Mouse (Mus musculus): ENCODE measurements at regions not wholly inside any gene's neighbourhood (a gene's known extent, or its start where the extent isn't known, plus 50 kb on each side); places are given as distances from the start of the nearest gene placed in this dataset.

GRCm38 (mm10) chr5:51125091-51125490, 442.4 kb downstream of the Ppargc1a start:
- no peak for DNase-seq (ENCODE audit: low read depth, low spot score)

- no peak for DNase-seq (ENCODE audit: low read depth, low spot score)
Measured at GRCm38 (mm10) chr5:51110006-51110405, 457.5 kb downstream of the Ppargc1a start.

GRCm38 (mm10) chr5:51108737-51109136, 458.8 kb downstream of the Ppargc1a start:
- no peak for DNase-seq (ENCODE audit: low read depth, low spot score)

GRCm38 (mm10) chr5:51108181-51108580, 459.3 kb downstream of the Ppargc1a start:
- DNase-seq (ENCODE audit: low read depth, low spot score), result no peak

- no peak for DNase-seq (ENCODE audit: low read depth, low spot score)
Measured at GRCm38 (mm10) chr5:51099902-51100301, 467.6 kb downstream of the Ppargc1a start.

GRCm38 (mm10) chr5:51072674-51073468, 494.7 kb downstream of the Ppargc1a start:
- DNase-seq (ENCODE audit: low read depth, low spot score), result peak; percentile 13

- DNase-seq (ENCODE audit: low read depth, low spot score), result no peak
Measured at GRCm38 (mm10) chr5:51072146-51072545, 495.4 kb downstream of the Ppargc1a start.

GRCm38 (mm10) chr5:51069668-51070067, 497.9 kb downstream of the Ppargc1a start:
- no peak for DNase-seq (ENCODE audit: low read depth, low spot score)

- DNase-seq (ENCODE audit: low read depth, low spot score), result no peak
Measured at GRCm38 (mm10) chr5:51045872-51046271, 521.7 kb downstream of the Ppargc1a start.

GRCm38 (mm10) chr5:51041541-51042217, 525.8 kb downstream of the Ppargc1a start:
- peak; percentile 45 for DNase-seq (ENCODE audit: low read depth, low spot score)

GRCm38 (mm10) chr5:51040926-51041325, 526.6 kb downstream of the Ppargc1a start:
- peak; percentile 80 for DNase-seq (ENCODE audit: low read depth, low spot score)

- DNase-seq (ENCODE audit: low read depth, low spot score), result no peak
Measured at GRCm38 (mm10) chr5:51040463-51040862, 527.1 kb downstream of the Ppargc1a start.

GRCm38 (mm10) chr5:51039713-51040178, 527.8 kb downstream of the Ppargc1a start:
- peak; percentile 15 for DNase-seq (ENCODE audit: low read depth, low spot score)

- no peak for DNase-seq (ENCODE audit: low read depth, low spot score)
Measured at GRCm38 (mm10) chr5:51036450-51036990, 531.0 kb downstream of the Ppargc1a start.

- DNase-seq (ENCODE audit: low read depth, low spot score), result no peak
Measured at GRCm38 (mm10) chr5:51028966-51029365, 538.6 kb downstream of the Ppargc1a start.

- no peak for DNase-seq (ENCODE audit: low read depth, low spot score)
Measured at GRCm38 (mm10) chr5:50990822-50991537, 576.5 kb downstream of the Ppargc1a start.
